Mouse (Mus musculus) lung, postnatal 14 days (tissue): ENCODE results near the gene Gm29276.
"Not testable (repeated sequence)": the region's sequence is repeated elsewhere in the genome, so short reads cannot be mapped to it uniquely, and the experiment has no call there.

Source experiments
- DNase-seq: peaks from one replicate; pipeline ENCODE4 v3.0.0; 2021

Gm29276 gene

DNA sequence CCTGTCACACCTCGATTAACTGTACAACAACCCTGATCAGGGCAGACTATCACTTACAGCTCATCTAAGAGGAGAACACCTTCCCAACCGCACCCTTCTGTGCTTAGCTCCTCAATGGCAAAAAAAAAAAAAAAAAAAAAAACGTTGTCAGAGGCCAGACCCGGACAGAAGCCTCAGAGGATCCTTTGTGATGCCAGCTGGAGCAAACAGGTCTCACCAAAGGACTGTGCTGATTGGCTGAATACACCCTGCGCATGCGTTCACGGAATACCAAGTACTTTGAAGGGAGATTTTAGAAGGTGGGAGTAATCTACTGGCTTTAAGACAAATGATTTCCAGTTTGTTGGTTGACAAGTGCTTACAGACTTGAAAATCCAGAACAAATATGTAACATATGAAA is at the start of gene Gm29276:
Gene Gm29276 (minus strand): TSS at position 101 of the 400 bp plus-strand sequence.
- not testable (repeated sequence) for DNase-seq
